Mouse (Mus musculus): ENCODE data around the gene Spint1. TPM values are rescaled to one million over a fixed set of nuclear protein-coding genes. Genes with fewer than 3 reads are reported as not detected.
A peak's percentile ranks its signal among the peaks of the same experiment; 100 is the strongest.

The Spint1 gene
- total RNA-seq, 2 experiments from 2014 or later = 1.3 to 1.4 TPM

DNA sequence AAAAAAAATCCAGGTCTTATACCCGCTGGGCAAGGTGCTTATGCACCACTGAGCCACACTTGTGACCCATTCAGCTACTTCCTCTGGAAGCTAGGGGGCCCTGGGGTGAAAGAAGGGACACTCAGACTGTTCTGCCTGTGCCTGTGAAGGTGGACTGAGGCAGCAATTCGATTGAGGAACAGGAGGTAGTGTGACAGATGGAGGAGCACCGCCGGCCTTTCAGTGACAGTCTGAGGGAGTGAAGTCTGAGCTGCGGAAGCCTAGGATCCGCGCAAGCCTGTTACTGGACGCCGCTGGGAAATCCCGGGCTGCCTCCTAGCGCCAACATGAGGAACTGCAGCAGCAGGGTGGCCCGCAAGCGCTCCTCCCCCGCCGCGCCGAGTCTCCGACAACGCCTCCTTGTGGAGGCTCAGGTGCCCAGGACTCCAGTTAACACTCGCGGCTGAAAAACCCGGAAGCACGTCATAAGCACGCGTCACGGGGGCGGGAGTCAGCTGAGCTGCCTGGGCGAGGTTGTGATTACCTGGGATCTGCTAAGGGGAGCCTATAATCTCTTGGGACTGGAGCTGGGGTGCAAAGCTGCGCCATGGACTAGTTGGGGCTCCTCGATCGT, 51.2 kb downstream of the Spint1 start, which contains the start of gene Vps18:
Gene Vps18 (plus strand): TSS at position 471 of the 613 bp plus-strand sequence.
- intact Hi-C loops (cut with DNase I) = loop anchor here (1.0 kb wide), 2 partner anchors 38 to 80 kb away; partner anchors contain the start of genes Dnajc17 and Zfyve19
- peak; percentile 99 for DNase-seq (ENCODE audit: low spot score in 2 of 2)

DNA sequence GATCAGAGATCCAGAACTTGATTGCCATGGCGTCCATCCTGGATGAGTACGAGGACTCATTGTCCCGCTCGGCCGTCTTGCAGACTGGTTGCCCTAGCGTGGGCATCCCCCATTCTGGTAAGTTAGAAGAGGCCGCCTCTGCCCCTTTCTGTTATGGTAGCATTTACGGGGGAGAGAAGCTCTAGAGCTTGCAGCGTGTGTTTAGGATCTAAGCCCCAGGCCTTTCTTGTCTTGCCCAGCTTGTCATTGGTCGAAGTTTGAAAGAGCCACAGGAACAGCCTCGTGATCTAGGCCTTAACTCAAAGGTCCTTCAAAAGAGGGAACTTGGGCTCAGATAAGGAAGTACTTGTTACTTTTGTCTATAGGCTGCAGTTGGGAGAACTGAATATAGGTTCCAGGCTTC, 51.9 kb downstream of the Spint1 start:
- DNase-seq (ENCODE audit: low spot score in 2 of 2) = peak in 1 of 2 experiments; percentile 28
- intact Hi-C loops (cut with DNase I) = no loop called here

GRCm38 (mm10) chr2:119292281-119292680, 55.1 kb downstream of the Spint1 start:
- DNase-seq (ENCODE audit: low spot score in 2 of 2) = no peak
- intact Hi-C loops (cut with DNase I) = no loop called here

DNA sequence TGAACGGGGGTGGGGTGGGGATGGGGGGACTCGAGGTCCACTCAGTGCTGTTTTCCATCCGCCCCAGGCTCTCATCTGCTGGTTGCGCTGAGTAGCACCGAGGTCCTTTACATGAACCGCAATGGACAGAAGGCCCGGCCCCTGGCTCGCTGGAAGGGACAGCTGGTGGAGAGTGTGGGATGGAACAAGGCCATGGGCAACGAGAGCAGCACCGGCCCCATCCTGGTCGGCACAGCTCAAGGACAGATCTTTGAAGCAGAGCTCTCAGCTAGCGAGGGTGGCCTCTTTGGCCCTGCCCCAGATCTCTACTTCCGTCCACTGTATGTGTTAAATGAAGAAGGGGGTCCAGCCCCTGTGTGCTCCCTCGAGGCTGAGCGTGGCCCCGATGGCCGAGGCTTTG, 55.7 kb downstream of the Spint1 start:
- intact Hi-C loops (cut with DNase I) = no loop called here
- DNase-seq (ENCODE audit: low spot score in 2 of 2) = no peak

- no peak for DNase-seq (ENCODE audit: low spot score in 2 of 2)
- intact Hi-C loops (cut with DNase I) = no loop called here
Observed at GRCm38 (mm10) chr2:119293311-119293710, 56.1 kb downstream of the Spint1 start.

DNA sequence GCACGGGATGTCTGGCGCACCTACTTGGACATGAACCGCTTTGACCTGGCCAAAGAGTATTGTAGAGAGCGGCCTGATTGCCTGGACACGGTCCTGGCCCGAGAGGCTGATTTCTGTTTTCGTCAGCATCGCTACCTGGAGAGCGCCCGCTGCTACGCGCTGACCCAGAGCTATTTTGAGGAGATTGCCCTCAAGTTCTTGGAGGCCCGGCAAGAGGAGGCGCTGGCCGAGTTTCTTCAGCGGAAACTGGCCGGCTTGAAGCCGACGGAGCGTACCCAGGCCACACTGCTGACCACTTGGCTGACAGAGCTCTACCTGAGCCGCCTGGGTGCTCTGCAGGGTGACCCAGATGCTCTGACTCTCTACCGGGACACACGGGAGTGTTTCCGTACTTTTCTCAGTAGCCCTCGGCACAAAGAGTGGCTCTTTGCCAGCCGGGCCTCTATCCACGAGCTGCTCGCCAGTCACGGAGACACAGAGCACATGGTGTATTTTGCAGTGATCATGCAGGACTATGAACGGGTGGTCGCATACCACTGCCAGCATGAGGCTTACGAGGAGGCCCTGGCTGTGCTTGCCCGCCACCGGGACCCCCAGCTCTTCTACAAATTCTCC, 56.7 kb downstream of the Spint1 start:
- intact Hi-C loops (cut with DNase I) = no loop called here

GRCm38 (mm10) chr2:119294411-119294810, 57.2 kb downstream of the Spint1 start:
- intact Hi-C loops (cut with DNase I) = no loop called here
- no peak for DNase-seq (ENCODE audit: low spot score in 2 of 2)

More for the DNA sequence above, 56.7 kb downstream of the Spint1 start:
- DNase-seq (ENCODE audit: low spot score in 2 of 2) = no peak

GRCm38 (mm10) chr2:119296756-119297155, 59.6 kb downstream of the Spint1 start:
- intact Hi-C loops (cut with DNase I) = no loop called here
- no peak for DNase-seq (ENCODE audit: low spot score in 2 of 2)

GRCm38 (mm10) chr2:119297506-119297905, 60.3 kb downstream of the Spint1 start:
- intact Hi-C loops (cut with DNase I) = no loop called here
- no peak for DNase-seq (ENCODE audit: low spot score in 2 of 2)

DNA sequence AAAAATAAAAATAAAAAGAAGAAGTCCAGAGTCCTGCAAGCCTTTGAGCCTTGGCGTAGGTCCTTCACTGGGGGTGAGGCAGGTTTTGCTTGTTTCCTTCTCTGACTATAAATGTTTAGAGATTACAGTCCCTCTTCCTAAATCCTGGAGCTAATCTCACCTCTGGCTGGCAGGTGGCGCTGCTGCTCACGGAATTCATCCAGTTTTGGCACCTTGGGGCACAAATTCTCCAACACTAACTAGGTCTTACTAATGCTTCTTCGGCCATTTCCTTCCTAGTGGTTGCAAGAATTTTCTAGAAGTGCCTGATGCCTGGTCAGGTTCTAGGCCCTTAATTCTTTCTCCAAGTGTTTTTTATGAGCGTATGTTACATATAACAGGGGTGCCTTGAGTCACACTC, 61.2 kb downstream of the Spint1 start:
- peak; percentile 54 to 59 for DNase-seq (ENCODE audit: low spot score in 2 of 2)
- intact Hi-C loops (cut with DNase I) = loop anchor here (1.0 kb wide), 1 partner anchor 116 kb away; no protein-coding TSS in a partner anchor

GRCm38 (mm10) chr2:119298839-119299238, 61.7 kb downstream of the Spint1 start:
- intact Hi-C loops (cut with DNase I) = loop anchor here (1.0 kb wide), 1 partner anchor 115 kb away; no protein-coding TSS in a partner anchor

More at GRCm38 (mm10) chr2:119298839-119299238, 61.7 kb downstream of the Spint1 start:
- no peak for DNase-seq (ENCODE audit: low spot score in 2 of 2)

Other genes with a start within 250 kb of the Spint1 start
- 10 to 100 TPM; 50.5 to 51.0 TPM for gene Ccdc32, start 208.0 kb upstream of the Spint1 start, total RNA-seq (2021)
- 1 to 10 TPM; 7.6 to 7.7 TPM for gene Rpusd2, start 202.6 kb upstream of the Spint1 start, total RNA-seq (2021)
- under 1 TPM; 0.23 to 0.43 TPM for gene Knl1, start 190.2 kb upstream of the Spint1 start, total RNA-seq (2021)
- under 1 TPM; 0.46 to 0.94 TPM for gene Rad51, start 124.6 kb upstream of the Spint1 start, total RNA-seq (2021)
- 10 to 100 TPM; 56.5 to 62.4 TPM for gene Rmdn3, start 80.3 kb upstream of the Spint1 start, total RNA-seq (2021)
- not detected for gene Gchfr, start 69.6 kb upstream of the Spint1 start, total RNA-seq (2021)
- gene Gm14137, start 62.9 kb upstream of the Spint1 start, total RNA-seq (2021) = not detected
- 10 to 100 TPM; 28.8 to 32.2 TPM for gene Zfyve19, start 28.7 kb upstream of the Spint1 start, total RNA-seq (2021)
- 10 to 100 TPM; 16.4 to 18.5 TPM for gene Dnajc17, start 28.6 kb upstream of the Spint1 start, total RNA-seq (2021)
- not detected for gene Ppp1r14d, start 7.5 kb upstream of the Spint1 start, total RNA-seq (2021)
- 1 to 10 TPM; 7.9 to 9.0 TPM for gene Rhov, start 33.9 kb downstream of the Spint1 start, total RNA-seq (2021)
- 10 to 100 TPM; 48.4 to 48.9 TPM for gene Vps18, start 51.4 kb downstream of the Spint1 start, total RNA-seq (2021)
- 1 to 10 TPM; 2.3 to 4.0 TPM for gene Dll4, start 88.4 kb downstream of the Spint1 start, total RNA-seq (2021)
- 1 to 10 TPM; 9.6 to 9.8 TPM for gene Chac1, start 113.9 kb downstream of the Spint1 start, total RNA-seq (2021)
- 10 to 100 TPM; 19.5 to 20.7 TPM for gene Ino80, start 240.3 kb downstream of the Spint1 start, total RNA-seq (2021)